Mouse (Mus musculus): ENCODE measurements around the gene Pex14.

- TF ChIP-seq POLR2A (IDR thresholded peaks at IDR 0.05; ENCODE audit: extremely low read depth, insufficient read depth, low read length) (no peak), CTCF (IDR thresholded peaks at IDR 0.05; ENCODE audit: low read depth, low read length) (no peak)
Observed at GRCm38 (mm10) chr4:149081528-149081927, 18.1 kb downstream of the Pex14 start.

Measured in liver, adult 2 months (tissue).